Mouse (Mus musculus) hindbrain, embryonic 12.5 days (tissue): ENCODE results near the gene Tm9sf4. TPM values are rescaled to one million over a fixed set of nuclear protein-coding genes. Genes with fewer than 3 reads are reported as not detected.

ENCODE experiments used
- ATAC-seq: fragments of 200-750 bp; cut with Nextera tagmentation; 2 replicates; pipeline ENCODE4 v1.8.0; 2017; ENCODE audit warnings: moderate TSS enrichment; ENCODE audit not compliant: low FRiP score
- H3K27ac ChIP-seq: fragments of 300-500 bp; sonication (generic); 2 replicates; pipeline ENCODE4 v1.5.1; 2016; ENCODE audit warnings: mild to moderate bottlenecking
- H3K27me3 ChIP-seq: fragments of 300-500 bp; sonication (generic); 2 replicates; pipeline ENCODE4 v1.6.1; 2016; ENCODE audit warnings: mild to moderate bottlenecking
- H3K36me3 ChIP-seq: fragments of 300-500 bp; sonication (generic); 2 replicates; pipeline ENCODE4 v1.6.1; 2016; ENCODE audit warnings: mild to moderate bottlenecking
- H3K4me1 ChIP-seq: fragments of 300-500 bp; sonication (generic); 2 replicates; pipeline ENCODE4 v1.6.1; 2016
- H3K4me2 ChIP-seq: fragments of 300-500 bp; sonication (generic); replicated peaks from 2 replicates; pipeline ENCODE4 v1.6.1; 2016; ENCODE audit warnings: mild to moderate bottlenecking
- H3K4me3 ChIP-seq: fragments of 300-500 bp; sonication (generic); 2 replicates; pipeline ENCODE4 v1.5.1; 2016; ENCODE audit warnings: mild to moderate bottlenecking
- H3K9ac ChIP-seq: fragments of 300-500 bp; sonication (generic); 2 replicates; pipeline ENCODE4 v1.6.1; 2016; ENCODE audit warnings: mild to moderate bottlenecking, moderate library complexity
- H3K9me3 ChIP-seq: fragments of 300-500 bp; sonication (generic); replicated peaks from 2 replicates; pipeline ENCODE4 v1.6.1; 2016; ENCODE audit warnings: mild to moderate bottlenecking
- WGBS: fragments of 180-500 bp; shearing (Covaris S2); methylation state at CpG from one replicate; pipeline ENCODE4 v1.1.7; 2016; 5-methylcytosine and 5-hydroxymethylcytosine counted together
- polyA plus RNA-seq: library from polyadenylated mRNA; unstranded; fragments of >200 nt; fragmentation: Nextera tagmentation; extraction: Ambion mirVana; gene quantifications from 2 replicates; pipeline ENCODE4 v1.2.1, GENCODE M21; 2016

Gene Tm9sf4
- polyA plus RNA-seq, 1 experiment from 2014 or later, result 84.7 TPM

DNA sequence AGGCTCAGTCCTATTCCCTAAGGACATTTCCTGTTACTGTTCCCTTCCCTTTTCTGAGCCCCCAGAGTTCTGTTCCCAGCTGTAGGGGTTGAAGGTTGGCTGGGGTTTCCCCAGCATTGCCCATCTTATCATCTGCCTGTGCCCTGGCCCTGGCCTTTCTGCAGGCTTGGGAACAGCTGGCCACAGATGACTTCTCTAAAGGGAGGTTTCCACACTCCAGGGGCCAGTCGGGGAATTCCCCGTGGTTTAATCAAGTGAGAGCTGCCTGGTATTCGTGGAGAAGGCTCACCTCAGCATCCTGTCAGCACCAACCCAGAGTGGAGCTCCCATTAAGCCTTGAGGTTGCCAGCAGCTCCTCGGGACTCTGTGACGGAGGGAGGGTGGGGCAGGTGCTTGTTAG is 37.4 kb downstream of the Tm9sf4 start:
- WGBS, result 82% methylated on average over 5 of the region's 5 CpGs
- Histone ChIP-seq H3K27me3 (no peaks in the 10 kb centered on the region), H3K9ac (no peak overlapping the region), H3K9me3 (no peaks in the 10 kb centered on the region), H3K27ac (no peak overlapping the region), H3K4me2 (no peak overlapping the region), H3K36me3 (peaks cover 75% of the 10 kb centered on the region), H3K4me1 (no peaks in the 10 kb centered on the region), H3K4me3 (no peak overlapping the region)
- no peak for ATAC-seq

DNA sequence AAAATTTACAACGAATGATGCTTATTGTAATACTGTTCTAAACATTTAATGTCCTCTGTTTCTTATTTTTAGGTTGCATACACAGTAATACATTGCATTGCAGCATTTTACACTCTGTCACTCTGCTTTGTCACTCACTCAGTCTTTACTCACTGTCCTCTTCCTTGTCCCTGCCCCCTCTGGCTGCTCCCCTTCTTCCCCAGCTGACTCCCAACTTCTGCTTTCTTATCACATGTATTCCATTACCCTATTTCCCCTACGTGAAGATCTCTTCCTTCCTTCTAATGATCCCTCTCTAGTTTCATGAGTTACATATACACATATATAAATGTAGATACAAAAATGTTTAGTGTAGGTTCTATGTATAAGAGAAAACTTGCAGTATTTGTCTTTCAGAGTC is 38.0 kb downstream of the Tm9sf4 start:
- H3K27ac ChIP-seq, result no peak overlapping the region
- H3K9me3 ChIP-seq, result no peaks in the 10 kb centered on the region
- H3K4me2 ChIP-seq, result no peak overlapping the region
- H3K9ac ChIP-seq, result no peak overlapping the region
- ATAC-seq, result no peak
- no peaks in the 10 kb centered on the region for H3K4me1 ChIP-seq
- 96% methylated on average over 2 of the region's 2 CpGs for WGBS
- H3K4me3 ChIP-seq, result no peak overlapping the region
- no peaks in the 10 kb centered on the region for H3K27me3 ChIP-seq
- H3K36me3 ChIP-seq, result peaks cover 77% of the 10 kb centered on the region

DNA sequence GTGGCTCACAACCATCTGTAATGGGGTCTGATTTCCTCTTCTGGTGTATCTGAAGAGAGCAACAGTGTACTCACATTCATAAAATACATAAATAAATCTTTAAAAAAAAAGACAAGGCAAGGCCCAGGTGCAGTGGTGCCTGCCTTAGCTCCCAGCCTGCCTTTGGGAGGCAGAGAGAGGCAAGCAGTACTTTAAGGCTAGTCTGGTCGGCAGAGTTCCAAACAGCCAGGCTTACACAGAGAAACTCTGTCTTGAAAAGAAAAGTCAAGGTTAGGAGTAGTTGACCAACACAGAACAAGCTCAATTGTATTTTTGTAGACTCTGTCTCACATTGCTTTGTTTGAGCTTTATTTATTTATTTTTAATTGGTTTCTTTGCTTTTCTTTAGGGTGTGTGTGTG is 41.7 kb downstream of the Tm9sf4 start:
- Histone ChIP-seq H3K27ac (no peak overlapping the region), H3K36me3 (peaks cover 82% of the 10 kb centered on the region), H3K4me1 (no peaks in the 10 kb centered on the region), H3K9ac (no peak overlapping the region), H3K4me3 (no peak overlapping the region), H3K4me2 (no peak overlapping the region), H3K27me3 (no peaks in the 10 kb centered on the region), H3K9me3 (no peaks in the 10 kb centered on the region)
- 78% methylated on average over 1 of the region's 1 CpGs for WGBS
- ATAC-seq, result no peak

DNA sequence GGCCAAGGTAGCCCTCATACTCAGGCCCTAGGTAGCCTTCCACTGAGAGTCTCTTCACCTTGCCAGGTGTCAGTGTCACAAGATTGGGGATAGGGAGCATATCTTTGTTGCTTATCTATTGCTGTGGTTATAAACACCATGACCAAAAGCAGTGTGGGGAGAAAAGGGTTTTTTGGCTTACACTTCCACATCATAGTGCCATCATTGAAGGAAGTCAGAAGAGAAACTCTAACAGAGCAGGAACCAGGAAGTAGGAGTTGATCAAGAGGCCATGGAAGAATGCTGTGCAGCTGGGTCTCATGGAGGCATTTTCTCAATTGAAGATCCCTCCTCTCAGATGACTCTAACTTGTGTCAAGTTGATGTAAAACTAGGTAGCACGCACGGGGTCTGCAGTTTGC is 47.0 kb downstream of the Tm9sf4 start:
- H3K9ac ChIP-seq, result no peak overlapping the region

DNA sequence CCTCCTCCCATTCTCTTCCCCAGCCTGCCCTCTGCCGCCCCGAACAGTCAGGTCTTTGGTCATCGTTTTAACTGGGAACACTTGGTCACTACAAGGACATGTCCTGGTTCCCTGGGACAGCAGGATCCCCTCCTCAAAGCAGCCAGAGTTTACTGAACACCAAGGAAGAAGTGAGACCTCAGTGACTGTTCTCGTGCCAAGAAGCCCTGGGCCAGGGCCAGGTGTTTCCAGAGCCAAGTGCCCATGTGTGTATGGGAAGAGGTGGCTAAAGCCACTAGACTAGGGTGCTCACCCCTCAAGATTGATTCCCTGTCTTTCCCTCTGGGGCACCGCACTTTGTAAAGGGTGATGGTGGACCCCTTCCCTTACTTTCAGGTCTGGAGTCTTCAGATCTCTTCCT is 48.2 kb downstream of the Tm9sf4 start:
- 94% methylated on average over 5 of the region's 5 CpGs for WGBS
- no peak for ATAC-seq
- H3K27ac ChIP-seq, result no peak overlapping the region
- no peak overlapping the region for H3K9ac ChIP-seq
- no peak overlapping the region for H3K4me2 ChIP-seq
- H3K36me3 ChIP-seq, result peaks cover 61% of the 10 kb centered on the region
- no peaks in the 10 kb centered on the region for H3K4me1 ChIP-seq
- no peaks in the 10 kb centered on the region for H3K9me3 ChIP-seq
- H3K27me3 ChIP-seq, result no peaks in the 10 kb centered on the region
- no peak overlapping the region for H3K4me3 ChIP-seq

More for the DNA sequence above, 47.0 kb downstream of the Tm9sf4 start:
- Histone ChIP-seq H3K9me3 (no peaks in the 10 kb centered on the region), H3K36me3 (peaks cover 70% of the 10 kb centered on the region), H3K4me2 (no peak overlapping the region), H3K4me3 (no peak overlapping the region), H3K27ac (no peak overlapping the region), H3K4me1 (no peaks in the 10 kb centered on the region), H3K27me3 (no peaks in the 10 kb centered on the region)
- WGBS, result 93% methylated on average over 2 of the region's 2 CpGs
- ATAC-seq, result no peak

DNA sequence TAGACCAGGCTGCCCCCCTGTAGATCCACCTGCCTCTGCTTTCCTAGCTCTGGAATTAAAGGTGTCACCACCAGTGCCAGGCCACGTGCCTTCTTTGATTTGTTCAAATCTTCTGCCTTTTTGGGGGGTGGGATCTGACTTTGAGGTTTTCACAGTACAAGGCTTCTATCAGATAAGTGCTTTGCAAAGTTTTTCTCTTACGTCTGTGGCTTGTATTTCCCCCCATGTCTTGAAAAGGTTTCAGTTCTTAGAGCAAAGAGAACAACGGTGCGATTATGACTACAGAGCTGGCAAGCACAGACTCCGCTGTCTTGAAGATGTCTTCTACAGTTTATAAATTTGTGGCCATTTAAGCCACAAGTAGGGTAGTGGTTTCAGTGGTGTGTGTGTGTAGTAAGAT is 50.3 kb downstream of the Tm9sf4 start:
- Histone ChIP-seq H3K4me3 (no peak overlapping the region), H3K36me3 (peaks cover 39% of the 10 kb centered on the region), H3K4me1 (no peaks in the 10 kb centered on the region), H3K27ac (no peak overlapping the region), H3K9me3 (no peaks in the 10 kb centered on the region), H3K27me3 (no peaks in the 10 kb centered on the region), H3K9ac (no peak overlapping the region), H3K4me2 (no peak overlapping the region)
- WGBS, result 92% methylated on average over 5 of the region's 5 CpGs
- no peak for ATAC-seq

DNA sequence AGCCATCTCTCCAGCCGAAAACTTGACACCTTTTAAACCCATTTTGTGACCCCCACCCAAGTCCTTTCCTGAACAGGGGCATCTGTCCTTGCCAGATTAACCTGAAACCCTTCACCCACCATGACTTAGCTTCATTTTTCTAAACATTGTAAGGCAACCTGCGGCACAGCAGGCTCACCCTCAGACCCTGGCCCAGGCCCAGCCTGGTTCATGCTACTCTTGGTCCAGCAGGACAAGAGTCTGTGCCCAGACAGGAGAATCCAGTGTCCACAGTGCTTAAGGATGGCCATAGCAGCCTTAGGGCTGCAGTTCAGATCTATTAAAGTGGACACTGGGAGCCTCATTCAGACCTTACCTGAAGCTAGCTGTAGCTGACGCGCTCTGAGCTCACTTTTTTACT is 52.2 kb downstream of the Tm9sf4 start:
- no peaks in the 10 kb centered on the region for H3K27me3 ChIP-seq
- peaks cover 21% of the 10 kb centered on the region for H3K36me3 ChIP-seq
- H3K4me3 ChIP-seq, result no peak overlapping the region
- H3K4me2 ChIP-seq, result no peak overlapping the region
- H3K4me1 ChIP-seq, result no peaks in the 10 kb centered on the region
- ATAC-seq, result no peak
- no peaks in the 10 kb centered on the region for H3K9me3 ChIP-seq
- WGBS, result 88% methylated on average over 4 of the region's 4 CpGs
- H3K27ac ChIP-seq, result no peak overlapping the region
- H3K9ac ChIP-seq, result no peak overlapping the region

DNA sequence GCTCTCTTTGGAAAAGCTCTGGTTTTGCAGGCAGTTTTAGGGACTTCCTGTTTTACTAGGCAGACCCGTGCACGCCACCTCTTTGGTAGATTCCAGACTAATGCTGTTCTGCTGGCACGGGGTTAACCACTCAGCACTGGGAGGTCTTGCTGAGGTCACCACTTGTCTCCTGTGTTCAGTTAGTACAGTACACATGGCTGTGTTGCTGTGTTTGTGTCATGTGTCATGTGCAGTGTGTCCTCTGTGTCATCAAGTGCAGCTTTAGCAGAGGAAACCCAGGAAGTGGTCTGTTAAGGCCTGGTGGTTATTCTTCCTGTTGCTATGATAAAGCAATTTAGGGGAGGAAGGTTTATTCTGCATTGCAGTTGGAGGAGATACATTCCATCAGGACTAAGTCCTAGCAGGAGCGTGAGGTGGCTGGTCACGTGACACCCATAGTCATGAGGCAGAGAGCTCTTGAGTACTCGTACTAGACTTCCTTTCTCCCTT is 53.7 kb downstream of the Tm9sf4 start:
- H3K4me2 ChIP-seq, result no peak overlapping the region
- no peak overlapping the region for H3K9ac ChIP-seq
- WGBS, result 83% methylated on average over 6 of the region's 6 CpGs
- no peak for ATAC-seq
- no peak overlapping the region for H3K4me3 ChIP-seq
- H3K27ac ChIP-seq, result no peak overlapping the region
- H3K4me1 ChIP-seq, result no peaks in the 10 kb centered on the region
- peaks cover 7% of the 10 kb centered on the region for H3K36me3 ChIP-seq
- no peaks in the 10 kb centered on the region for H3K9me3 ChIP-seq
- H3K27me3 ChIP-seq, result no peaks in the 10 kb centered on the region

DNA sequence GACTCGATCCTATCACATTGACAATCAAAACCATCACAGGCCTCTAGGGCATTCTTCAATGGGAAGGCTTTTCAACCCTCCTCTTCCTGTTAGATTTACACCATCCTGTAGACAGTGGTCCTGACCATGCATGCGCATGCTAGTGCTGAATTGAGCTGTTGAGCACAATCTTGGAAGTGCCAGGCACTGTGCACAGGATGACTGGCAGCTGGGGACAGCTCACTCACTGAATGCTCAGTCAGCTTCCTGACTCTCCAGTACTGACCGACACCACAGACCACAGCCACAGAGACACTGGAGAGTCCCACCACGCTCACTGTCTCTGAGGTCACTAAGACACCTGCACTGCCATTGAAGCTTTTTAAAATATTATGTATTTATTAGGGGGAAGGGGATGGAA is 54.3 kb downstream of the Tm9sf4 start:
- Histone ChIP-seq H3K4me2 (no peak overlapping the region), H3K4me3 (no peak overlapping the region), H3K36me3 (peaks cover 1% of the 10 kb centered on the region), H3K27me3 (no peaks in the 10 kb centered on the region), H3K4me1 (no peaks in the 10 kb centered on the region), H3K9ac (no peak overlapping the region), H3K27ac (no peak overlapping the region), H3K9me3 (no peaks in the 10 kb centered on the region)
- no peak for ATAC-seq
- WGBS, result 90% methylated on average over 4 of the region's 4 CpGs

DNA sequence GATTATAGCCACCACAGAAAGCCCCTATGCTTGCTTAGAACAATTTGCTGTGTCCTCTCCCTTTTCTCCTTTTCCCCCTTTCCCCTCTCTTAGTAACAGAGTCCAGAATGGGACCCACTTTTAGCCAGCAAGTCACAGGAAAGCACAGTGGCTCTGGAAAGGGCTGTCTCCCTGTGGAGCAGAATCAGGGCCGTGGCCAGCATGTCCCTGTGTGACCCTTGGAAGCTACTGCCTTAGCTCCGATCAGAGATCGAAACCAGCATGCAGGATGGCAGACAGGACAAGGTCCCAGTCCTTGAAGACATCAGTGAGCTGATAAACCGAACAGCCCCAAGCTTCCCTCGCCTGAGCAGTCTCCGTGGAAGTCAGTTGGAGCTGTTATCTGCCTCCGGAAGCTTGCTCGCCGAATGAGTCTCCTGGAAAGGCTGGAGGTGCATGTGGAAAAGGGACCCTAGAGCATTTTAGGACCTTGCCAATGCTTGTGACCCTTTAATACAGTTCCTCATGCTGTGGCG is 56.8 kb downstream of the Tm9sf4 start:
- H3K4me3 ChIP-seq, result no peak overlapping the region
- ATAC-seq, result no peak
- no peak overlapping the region for H3K27ac ChIP-seq
- H3K4me1 ChIP-seq, result no peaks in the 10 kb centered on the region
- WGBS, result 90% methylated on average over 10 of the region's 10 CpGs
- H3K9ac ChIP-seq, result no peak overlapping the region
- H3K36me3 ChIP-seq, result no peaks in the 10 kb centered on the region
- H3K27me3 ChIP-seq, result no peaks in the 10 kb centered on the region
- H3K4me2 ChIP-seq, result no peak overlapping the region
- no peaks in the 10 kb centered on the region for H3K9me3 ChIP-seq

DNA sequence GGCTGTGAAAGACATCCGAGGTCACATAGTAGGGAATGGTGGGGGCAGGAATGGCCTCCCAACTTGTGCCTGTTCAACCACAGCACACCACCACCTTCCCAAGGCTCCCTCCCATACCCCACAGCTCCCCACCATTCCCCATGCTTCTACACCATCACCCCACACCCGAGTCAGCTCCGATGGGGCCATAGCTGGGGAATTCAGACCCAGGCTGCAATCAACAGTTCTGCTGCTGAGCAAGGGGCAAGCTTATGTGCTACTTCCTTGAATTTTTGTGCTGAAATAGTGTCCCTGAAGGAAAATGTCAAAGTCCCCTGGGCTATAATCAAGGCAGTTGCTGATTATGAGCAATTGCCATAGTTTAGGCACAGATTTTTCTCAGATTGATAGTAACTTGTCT is 57.4 kb downstream of the Tm9sf4 start:
- no peaks in the 10 kb centered on the region for H3K36me3 ChIP-seq
- H3K27me3 ChIP-seq, result no peaks in the 10 kb centered on the region
- H3K9ac ChIP-seq, result no peak overlapping the region
- no peak for ATAC-seq
- 88% methylated on average over 3 of the region's 3 CpGs for WGBS
- no peak overlapping the region for H3K27ac ChIP-seq
- no peak overlapping the region for H3K4me2 ChIP-seq
- H3K9me3 ChIP-seq, result no peaks in the 10 kb centered on the region
- H3K4me1 ChIP-seq, result no peaks in the 10 kb centered on the region
- no peak overlapping the region for H3K4me3 ChIP-seq

DNA sequence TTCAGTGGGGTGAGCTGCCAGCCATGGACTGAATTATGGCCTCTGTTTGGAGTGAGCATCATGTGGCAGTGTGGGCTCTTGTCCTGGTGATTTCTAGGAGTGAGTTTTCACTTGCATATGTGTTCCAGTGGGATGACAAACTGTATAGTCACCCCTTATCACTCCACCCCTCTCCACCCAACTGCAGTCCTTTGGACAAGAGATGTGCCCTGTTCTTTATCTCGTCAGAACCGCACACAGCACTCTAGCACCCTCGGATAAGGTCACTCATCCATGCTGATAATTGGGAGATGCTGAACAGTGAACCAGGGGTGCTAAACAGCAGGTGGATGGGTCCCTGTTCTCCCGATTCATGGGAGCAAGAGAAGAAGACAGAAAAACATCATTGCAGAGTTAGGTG is 60.5 kb downstream of the Tm9sf4 start:
- Histone ChIP-seq H3K4me2 (no peak overlapping the region), H3K27ac (no peak overlapping the region), H3K9me3 (no peaks in the 10 kb centered on the region), H3K9ac (no peak overlapping the region), H3K4me1 (peaks cover 7% of the 10 kb centered on the region), H3K36me3 (no peaks in the 10 kb centered on the region), H3K4me3 (no peak overlapping the region), H3K27me3 (no peaks in the 10 kb centered on the region)
- ATAC-seq, result no peak
- whole genome bisulfite sequencing, result 87% methylated on average over 4 of the region's 4 CpGs

DNA sequence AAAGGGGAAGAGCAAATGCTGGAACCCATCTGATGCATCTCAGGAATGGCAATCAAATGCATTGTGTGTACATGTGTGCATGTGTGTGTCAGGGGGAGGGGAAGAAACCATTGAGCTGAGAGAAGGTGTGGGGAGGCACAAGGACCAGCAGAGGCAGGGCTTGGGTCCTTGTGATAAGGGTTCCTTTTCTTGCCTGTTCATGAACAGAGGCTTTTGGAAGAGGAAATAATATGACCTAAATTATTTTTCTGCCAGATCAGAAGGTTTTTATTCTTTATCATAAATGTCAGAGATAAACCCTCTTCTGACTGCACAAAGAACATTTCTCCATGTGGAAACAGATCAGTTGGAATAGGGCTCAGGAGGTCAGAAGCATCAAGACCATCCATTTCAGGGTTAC is 61.0 kb downstream of the Tm9sf4 start:
- no peak overlapping the region for H3K27ac ChIP-seq
- no peaks in the 10 kb centered on the region for H3K36me3 ChIP-seq
- H3K9ac ChIP-seq, result no peak overlapping the region
- no peak overlapping the region for H3K4me3 ChIP-seq
- H3K4me1 ChIP-seq, result peaks cover 7% of the 10 kb centered on the region
- no peaks in the 10 kb centered on the region for H3K27me3 ChIP-seq
- no peak for ATAC-seq
- H3K4me2 ChIP-seq, result no peak overlapping the region
- H3K9me3 ChIP-seq, result no peaks in the 10 kb centered on the region
